Mouse (Mus musculus): ENCODE measurements around the gene Foxp1. TPM values are rescaled to one million over a fixed set of nuclear protein-coding genes. Genes with fewer than 3 reads are reported as not detected.

Foxp1 gene
- polyA plus RNA-seq, 1 experiment from 2014 or later, result 121 TPM

GRCm38 (mm10) chr6:99534211-99534745, 11.8 kb upstream of the Foxp1 start:
- no peak for DNase-seq (ENCODE audit: low spot score)
- H3K9ac ChIP-seq (replicated peaks; ENCODE audit: low read depth), result no peak overlapping the region
- TF ChIP-seq CTCF (IDR thresholded peaks at IDR 0.05), result no peak
- TF ChIP-seq EP300 (IDR thresholded peaks at IDR 0.05), result no peak
- no peaks in the 10 kb centered on the region; the same call in 1 of the 2 replicates for H3K4me1 ChIP-seq (ENCODE audit: insufficient read depth, low read depth, low read length)
- H3K27me3 ChIP-seq (replicated peaks; ENCODE audit: insufficient read depth, low read length), result no peaks in the 10 kb centered on the region
- no peak overlapping the region for H3K27ac ChIP-seq (ENCODE audit: low read length)
- ATAC-seq, result no peak
- no peaks in the 10 kb centered on the region for H3K9me3 ChIP-seq (ENCODE audit: low read length)
- no peak overlapping the region for H3K4me3 ChIP-seq (ENCODE audit: low read depth, low read length)
- no peak overlapping the region for H3K4me2 ChIP-seq (replicated peaks; ENCODE audit: low read depth, low read length)
- 66% methylated on average over 5 of the region's 5 CpGs for WGBS
- H3K36me3 ChIP-seq (ENCODE audit: insufficient read depth, low read length), result no peaks in the 10 kb centered on the region

- TF ChIP-seq EP300 (IDR thresholded peaks at IDR 0.05), result no peak
- TF ChIP-seq CTCF (IDR thresholded peaks at IDR 0.05), result no peak
- no peak for ATAC-seq
Observed at GRCm38 (mm10) chr6:99532458-99532857, 9.9 kb upstream of the Foxp1 start.

GRCm38 (mm10) chr6:99528972-99529371, 6.5 kb upstream of the Foxp1 start:
- no peak overlapping the region for H3K4me3 ChIP-seq (ENCODE audit: low read depth, low read length)
- no peaks in the 10 kb centered on the region for H3K36me3 ChIP-seq (ENCODE audit: insufficient read depth, low read length)
- H3K4me2 ChIP-seq (replicated peaks; ENCODE audit: low read depth, low read length), result no peak overlapping the region
- H3K27ac ChIP-seq (ENCODE audit: low read length), result no peak overlapping the region
- DNase-seq (ENCODE audit: low spot score) (no peak), ATAC-seq (no peak)
- no peaks in the 10 kb centered on the region for H3K27me3 ChIP-seq (replicated peaks; ENCODE audit: insufficient read depth, low read length)
- H3K9me3 ChIP-seq (ENCODE audit: low read length), result 0 out of 2 replicates have a peak, but pooled peaks cover 5% of the 10 kb centered on the region
- no peak overlapping the region for H3K9ac ChIP-seq (replicated peaks; ENCODE audit: low read depth)
- H3K4me1 ChIP-seq (ENCODE audit: insufficient read depth, low read depth, low read length), result no peaks in the 10 kb centered on the region
- WGBS, result 62% methylated on average over 2 of the region's 2 CpGs
- no peak for TF ChIP-seq CTCF (IDR thresholded peaks at IDR 0.05)
- TF ChIP-seq EP300 (IDR thresholded peaks at IDR 0.05), result no peak

More at GRCm38 (mm10) chr6:99532458-99532857, 9.9 kb upstream of the Foxp1 start:
- no peak overlapping the region for H3K27ac ChIP-seq (ENCODE audit: low read length)
- no peak overlapping the region for H3K4me3 ChIP-seq (ENCODE audit: low read depth, low read length)
- WGBS, result 79% methylated on average over 4 of the region's 4 CpGs
- H3K36me3 ChIP-seq (ENCODE audit: insufficient read depth, low read length), result no peaks in the 10 kb centered on the region
- no peak for DNase-seq (ENCODE audit: low spot score)
- no peak overlapping the region for H3K9ac ChIP-seq (replicated peaks; ENCODE audit: low read depth)
- no peaks in the 10 kb centered on the region for H3K27me3 ChIP-seq (replicated peaks; ENCODE audit: insufficient read depth, low read length)
- no peak overlapping the region for H3K4me2 ChIP-seq (replicated peaks; ENCODE audit: low read depth, low read length)
- no peaks in the 10 kb centered on the region for H3K4me1 ChIP-seq (ENCODE audit: insufficient read depth, low read depth, low read length)
- H3K9me3 ChIP-seq (ENCODE audit: low read length), result 0 out of 2 replicates have a peak, but pooled peaks cover under 1% of the 10 kb centered on the region

GRCm38 (mm10) chr6:99527457-99528105, 5.1 kb upstream of the Foxp1 start:
- H3K27me3 ChIP-seq (replicated peaks; ENCODE audit: insufficient read depth, low read length), result no peaks in the 10 kb centered on the region
- no peak overlapping the region for H3K9ac ChIP-seq (replicated peaks; ENCODE audit: low read depth)
- no peaks in the 10 kb centered on the region for H3K36me3 ChIP-seq (ENCODE audit: insufficient read depth, low read length)
- TF ChIP-seq EP300 (IDR thresholded peaks at IDR 0.05) (no peak), CTCF (IDR thresholded peaks at IDR 0.05) (peak; percentile 53)
- no peaks in the 10 kb centered on the region for H3K4me1 ChIP-seq (ENCODE audit: insufficient read depth, low read depth, low read length)
- ATAC-seq (no peak), DNase-seq (ENCODE audit: low spot score) (no peak)
- 0 out of 2 replicates have a peak, but pooled peaks cover 5% of the 10 kb centered on the region for H3K9me3 ChIP-seq (ENCODE audit: low read length)
- H3K27ac ChIP-seq (ENCODE audit: low read length), result no peak overlapping the region
- no peak overlapping the region for H3K4me2 ChIP-seq (replicated peaks; ENCODE audit: low read depth, low read length)
- WGBS, result 93% methylated on average over 6 of the region's 6 CpGs
- no peak overlapping the region for H3K4me3 ChIP-seq (ENCODE audit: low read depth, low read length)

GRCm38 (mm10) chr6:99525351-99525750, 2.8 kb upstream of the Foxp1 start:
- no peaks in the 10 kb centered on the region for H3K4me1 ChIP-seq (ENCODE audit: insufficient read depth, low read depth, low read length)
- ATAC-seq, result no peak
- H3K4me3 ChIP-seq (ENCODE audit: low read depth, low read length), result no peak overlapping the region
- no peak overlapping the region for H3K4me2 ChIP-seq (replicated peaks; ENCODE audit: low read depth, low read length)
- WGBS, result 44% methylated on average over 8 of the region's 8 CpGs
- TF ChIP-seq CTCF (IDR thresholded peaks at IDR 0.05) (peak; percentile 66), EP300 (IDR thresholded peaks at IDR 0.05) (no peak)
- no peaks in the 10 kb centered on the region for H3K36me3 ChIP-seq (ENCODE audit: insufficient read depth, low read length)
- H3K9me3 ChIP-seq (ENCODE audit: low read length), result 0 out of 2 replicates have a peak, but pooled peaks cover 5% of the 10 kb centered on the region
- H3K27ac ChIP-seq (ENCODE audit: low read length), result no peak overlapping the region
- DNase-seq (ENCODE audit: low spot score), result peak; percentile 48
- no peaks in the 10 kb centered on the region for H3K27me3 ChIP-seq (replicated peaks; ENCODE audit: insufficient read depth, low read length)
- no peak overlapping the region for H3K9ac ChIP-seq (replicated peaks; ENCODE audit: low read depth)

- Histone ChIP-seq H3K4me1 (ENCODE audit: insufficient read depth, low read depth, low read length) (no peaks in the 10 kb centered on the region), H3K36me3 (ENCODE audit: insufficient read depth, low read length) (no peaks in the 10 kb centered on the region), H3K4me3 (ENCODE audit: low read depth, low read length) (peak overlapping the region; percentile 86), H3K4me2 (replicated peaks; ENCODE audit: low read depth, low read length) (peak overlapping the region; percentile 87), H3K9ac (replicated peaks; ENCODE audit: low read depth) (0 out of 2 replicates have a peak overlapping the region, but pooled peaks have one; percentile 99), H3K9me3 (ENCODE audit: low read length) (0 out of 2 replicates have a peak, but pooled peaks cover 5% of the 10 kb centered on the region), H3K27me3 (replicated peaks; ENCODE audit: insufficient read depth, low read length) (no peaks in the 10 kb centered on the region), H3K27ac (ENCODE audit: low read length) (peak overlapping the region; percentile 100)
- no peak for DNase-seq (ENCODE audit: low spot score)
- 25% methylated on average over 10 of the region's 10 CpGs for WGBS
- no peak for TF ChIP-seq CTCF (IDR thresholded peaks at IDR 0.05)
- no peak for ATAC-seq
Observed at GRCm38 (mm10) chr6:99523679-99524370, 1.3 kb upstream of the Foxp1 start.
